Mouse (Mus musculus) B cell, adult 2 months (primary cell): ENCODE results near the gene Lypd5.
A peak's percentile ranks its signal among the peaks of the same experiment; 100 is the strongest.

ENCODE experiments used
- DNase-seq, 2 experiments: peaks; one replicate each; pipeline ENCODE4 v3.0.0; 2022

Gene Lypd5

GRCm38 (mm10) chr7:24361001-24361400 lies 12.0 kb downstream of the Lypd5 start:
- DNase-seq: peak; percentile 39 to 43

GRCm38 (mm10) chr7:24363228-24363627 lies 14.2 kb downstream of the Lypd5 start:
- peak; percentile 68 to 69 for DNase-seq

GRCm38 (mm10) chr7:24364827-24365226 lies 15.8 kb downstream of the Lypd5 start:
- peak; percentile 89 to 91 for DNase-seq

- DNase-seq: no peak
These were observed 16.4 kb downstream of the Lypd5 start for GRCm38 (mm10) chr7:24365258-24366014.

GRCm38 (mm10) chr7:24366716-24367632 lies 18.0 kb downstream of the Lypd5 start:
- DNase-seq: no peak

GRCm38 (mm10) chr7:24368226-24368625 lies 19.2 kb downstream of the Lypd5 start:
- no peak for DNase-seq

GRCm38 (mm10) chr7:24368946-24369345 lies 19.9 kb downstream of the Lypd5 start:
- no peak for DNase-seq

GRCm38 (mm10) chr7:24369731-24370541 lies 20.9 kb downstream of the Lypd5 start, which contains the start of gene Kcnn4:
Gene Kcnn4, plus strand, starts transcription at chr7:24370263.
- peak; percentile 55 to 62 for DNase-seq

GRCm38 (mm10) chr7:24371012-24371808 lies 22.2 kb downstream of the Lypd5 start:
- DNase-seq: no peak

- no peak for DNase-seq
These were observed 22.8 kb downstream of the Lypd5 start for GRCm38 (mm10) chr7:24371809-24372145.

- DNase-seq: no peak
These were observed 23.3 kb downstream of the Lypd5 start for GRCm38 (mm10) chr7:24372300-24372699.

GRCm38 (mm10) chr7:24372786-24373185 lies 23.8 kb downstream of the Lypd5 start:
- no peak for DNase-seq

GRCm38 (mm10) chr7:24373538-24374379 lies 24.8 kb downstream of the Lypd5 start:
- DNase-seq: peak; percentile 61 to 69

GRCm38 (mm10) chr7:24376456-24376855 lies 27.5 kb downstream of the Lypd5 start:
- DNase-seq: no peak

- DNase-seq: no peak
These were observed 28.3 kb downstream of the Lypd5 start for GRCm38 (mm10) chr7:24377091-24377865.

- no peak for DNase-seq
These were observed 29.2 kb downstream of the Lypd5 start for GRCm38 (mm10) chr7:24378049-24378701.

- peak; percentile 58 for DNase-seq
These were observed 30.9 kb downstream of the Lypd5 start for GRCm38 (mm10) chr7:24379934-24380333.

GRCm38 (mm10) chr7:24380370-24380769 lies 31.4 kb downstream of the Lypd5 start:
- DNase-seq: peak in 1 of 2 experiments; percentile 23

- no peak for DNase-seq
These were observed 33.9 kb downstream of the Lypd5 start for GRCm38 (mm10) chr7:24382730-24383372.
